ENCODE assay signal across 7 mouse cellular contexts in genomic region chr9:64312128-64312527, GRCm38 (mm10).
DNase-seq lines count a peak whose midpoint lies in the region.

No protein-coding gene starts in this region.

- peak; percentile 2 to 31 for DNase-seq in kidney, postnatal 36 days
- no peak for DNase-seq in kidney, postnatal 10 days
- DNase-seq in thymus, postnatal 14 days, result peak; percentile 12
- DNase-seq in thymus, postnatal 25 days, result no peak
- DNase-seq in ZHBTc4 (ENCODE audit: low read depth, low spot score), result peak; percentile 40
- DNase-seq in right cerebral cortex, postnatal 14 days, result no peak
- no peak for DNase-seq in layer of hippocampus, adult 11-12 months (ENCODE audit: low spot score)

Comparison
In these comparisons a context has a peak if more than half of its experiments do, and no peak if none do; other contexts are left out.
1. DNase-seq: peak in kidney, postnatal 36 days (2 of 2), thymus, postnatal 14 days (single experiment) and ZHBTc4 (single experiment); none in kidney, postnatal 10 days (single experiment), thymus, postnatal 25 days (single experiment), right cerebral cortex, postnatal 14 days (single experiment) and layer of hippocampus, adult 11-12 months (single experiment).